Mouse (Mus musculus) forebrain, postnatal 0 days (tissue): ENCODE measurements around the gene Gm21858. TPM values are rescaled to one million over a fixed set of nuclear protein-coding genes. Genes with fewer than 3 reads are reported as not detected.
"Not testable (repeated sequence)": the region's sequence is repeated elsewhere in the genome, so short reads cannot be mapped to it uniquely, and the experiment has no call there.

Experiments
- ATAC-seq: fragments of 200-750 bp; cut with Nextera tagmentation; 2 replicates; pipeline ENCODE4 v1.8.0; 2017; ENCODE audit warnings: mild to moderate bottlenecking, moderate library complexity
- DNase-seq: peaks from one replicate; pipeline ENCODE4 v3.0.0-alpha.2; 2015
- H3K27ac ChIP-seq: fragments of 300-500 bp; sonication (generic); 2 replicates; pipeline ENCODE4 v1.5.1; 2014; ENCODE audit warnings: low read depth, mild to moderate bottlenecking, antibody characterized with exemption, low read length, moderate library complexity, mixed read lengths
- H3K27me3 ChIP-seq: fragments of 300-500 bp; sonication (generic); 2 replicates; pipeline ENCODE4 v1.6.1; 2014; ENCODE audit warnings: mild to moderate bottlenecking, low read length, mixed read lengths; ENCODE audit not compliant: insufficient read depth
- H3K36me3 ChIP-seq: fragments of 300-500 bp; sonication (generic); 2 replicates; pipeline ENCODE4 v1.6.1; 2014; ENCODE audit warnings: mild to moderate bottlenecking, moderate library complexity; ENCODE audit not compliant: insufficient read depth
- H3K4me1 ChIP-seq: fragments of 300-500 bp; sonication (generic); 2 replicates; pipeline ENCODE4 v1.6.1; 2014; ENCODE audit warnings: antibody characterized with exemption; ENCODE audit not compliant: insufficient read depth
- H3K4me2 ChIP-seq: fragments of 300-500 bp; sonication (generic); 2 replicates; pipeline ENCODE4 v1.6.1; 2014; ENCODE audit warnings: low read depth, mild to moderate bottlenecking, moderate library complexity
- H3K4me3 ChIP-seq: fragments of 300-500 bp; sonication (generic); 2 replicates; pipeline ENCODE4 v1.5.1; 2014; ENCODE audit warnings: low read depth, low read length, mixed read lengths
- H3K9ac ChIP-seq: fragments of 300-500 bp; sonication (generic); 2 replicates; pipeline ENCODE4 v1.6.1; 2014; ENCODE audit warnings: mild to moderate bottlenecking
- H3K9me3 ChIP-seq: fragments of 300-500 bp; sonication (generic); 2 replicates; pipeline ENCODE4 v1.6.1; 2016; ENCODE audit warnings: low read length
- WGBS: fragments of 180-500 bp; shearing (Covaris S2); extraction: QIAGEN DNeasy Blood & Tissue Kit; methylation state at CpG from one replicate; pipeline ENCODE4 v1.1.7; 2014; 5-methylcytosine and 5-hydroxymethylcytosine counted together
- polyA plus RNA-seq: library from polyadenylated mRNA; unstranded; fragments of >200 nt; fragmentation: Nextera tagmentation; extraction: Ambion mirVana; gene quantifications from 2 replicates; pipeline ENCODE4 v1.2.1, GENCODE M21; 2015
- total RNA-seq: library from RNA; depleted of rRNA; stranded (reverse); fragments of >200 nt; gene quantifications from 2 replicates; pipeline ENCODE4 v1.2.3, GENCODE M21; 2014; rRNA removed

The Gm21858 gene
- not detected in 2 replicates for total RNA-seq
- polyA plus RNA-seq, result not detected in 2 replicates

DNA sequence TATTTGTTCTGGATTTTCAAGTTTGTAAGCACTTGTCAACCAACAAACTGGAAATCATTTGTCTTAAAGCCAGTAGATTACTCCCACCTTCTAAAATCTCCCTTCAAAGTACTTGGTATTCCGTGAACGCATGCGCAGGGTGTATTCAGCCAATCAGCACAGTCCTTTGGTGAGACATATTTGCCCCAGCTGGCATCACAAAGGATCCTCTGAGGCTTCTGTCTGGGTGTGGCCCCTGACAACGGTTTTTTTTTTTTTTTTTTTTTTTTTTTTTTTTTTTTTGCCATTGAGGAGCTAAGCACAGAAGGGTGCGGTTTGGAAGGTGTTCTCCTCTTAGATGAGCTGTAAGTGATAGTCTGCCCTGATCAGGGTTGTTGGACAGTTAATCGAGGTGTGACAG lies at the start of gene Gm21858:
TSS of gene Gm21858 (plus strand) at position 301 of the 400 bp plus-strand sequence.
- not testable (repeated sequence) for H3K27ac ChIP-seq, DNase-seq, H3K4me2 ChIP-seq, H3K27me3 ChIP-seq, H3K4me3 ChIP-seq, H3K36me3 ChIP-seq, H3K9me3 ChIP-seq, H3K9ac ChIP-seq, ATAC-seq, H3K4me1 ChIP-seq
- no CpG with 5 or more reads among the region's 6 CpGs for WGBS
